Mouse (Mus musculus): Measurements from ENCODE around the gene Ascl4.
A peak's percentile ranks its signal among the peaks of the same experiment; 100 is the strongest.

The Ascl4 gene

GRCm38 (mm10) chr10:85927676-85928445 lies at the start of gene Ascl4:
Gene Ascl4, plus strand, starts transcription at chr10:85927681.
- DNase-seq (ENCODE audit: low spot score) = no peak

- DNase-seq (ENCODE audit: low spot score) = no peak
Observed at GRCm38 (mm10) chr10:85879886-85880486, 47.5 kb upstream of the Ascl4 start.

DNA sequence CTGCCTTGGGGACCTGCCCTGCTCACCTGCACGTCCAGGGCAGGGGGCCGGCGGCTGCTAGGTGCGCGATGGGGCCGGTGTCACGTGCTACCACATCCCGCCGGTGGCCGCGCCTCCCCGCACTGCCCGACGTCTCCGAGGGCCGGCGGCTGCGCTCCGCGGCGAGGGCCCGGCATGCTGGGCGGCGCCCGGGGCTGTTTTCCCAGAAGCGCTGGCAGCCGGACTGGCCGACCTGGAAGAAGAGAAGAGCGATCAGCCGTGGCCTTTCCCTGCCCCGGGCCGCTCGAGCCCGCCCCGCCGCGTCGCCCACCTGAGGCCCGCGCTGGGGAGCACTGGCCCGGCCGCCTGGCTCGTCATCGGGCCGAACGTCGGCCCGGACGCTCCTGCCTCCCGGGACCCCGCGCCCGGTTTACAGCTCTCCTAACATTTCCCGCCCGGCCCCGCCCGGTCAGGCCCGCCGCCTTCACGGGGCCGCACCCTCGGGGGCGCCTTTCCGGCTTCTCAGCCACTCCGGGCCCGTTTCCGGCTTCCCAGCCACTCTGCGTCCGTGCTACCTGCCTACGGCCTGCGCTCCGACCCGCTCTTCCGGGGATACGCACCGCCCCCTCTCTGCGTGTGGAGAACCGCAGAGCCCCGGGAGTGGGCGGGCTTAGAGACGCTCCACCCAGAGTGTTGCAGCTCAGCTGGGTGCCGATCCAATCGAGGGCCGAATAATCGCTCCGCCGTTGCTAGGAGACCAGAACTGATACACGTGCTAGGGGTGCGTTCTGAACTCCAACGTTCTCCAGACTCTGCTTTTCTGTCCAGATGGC lies 10.8 kb upstream of the Ascl4 start, which contains the start of gene Prdm4:
Gene Prdm4 (minus strand): TSS at position 645 of the 812 bp plus-strand sequence.
- DNase-seq (ENCODE audit: low spot score) = peak; percentile 84

DNA sequence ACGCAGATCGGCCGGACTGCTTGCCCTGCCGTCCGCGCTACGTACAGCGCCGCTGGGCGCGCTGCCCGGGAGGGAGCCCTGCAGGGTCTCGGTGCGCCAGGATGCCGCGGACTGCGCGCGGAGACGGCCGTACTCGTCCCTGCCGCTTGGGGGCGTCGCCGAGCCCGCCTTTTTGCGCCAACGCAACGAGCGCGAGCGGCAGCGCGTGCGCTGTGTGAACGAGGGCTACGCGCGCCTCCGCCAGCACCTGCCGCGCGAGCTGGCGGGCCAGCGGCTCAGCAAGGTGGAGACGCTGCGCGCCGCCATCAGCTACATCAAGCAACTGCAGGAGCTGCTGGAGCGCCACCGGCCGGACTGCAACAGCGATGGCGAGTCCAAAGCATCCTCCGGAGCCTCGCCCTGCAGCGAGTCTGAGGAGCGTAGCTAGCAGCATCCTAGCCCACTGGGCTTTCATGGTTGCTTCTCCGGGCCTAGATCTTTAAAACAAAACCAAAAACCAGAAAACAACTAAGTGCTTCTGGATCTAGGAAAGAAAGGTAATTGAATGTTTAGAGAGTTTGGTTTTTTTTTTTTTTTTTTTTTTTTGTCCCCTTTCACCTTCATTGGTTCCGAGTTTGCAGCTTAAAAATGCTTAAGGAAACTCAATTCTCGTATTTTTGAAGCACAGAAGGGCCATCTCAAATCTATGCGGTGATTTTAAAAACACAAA lies 1.2 kb downstream of the Ascl4 start:
- no peak for DNase-seq (ENCODE audit: low spot score)

DNA sequence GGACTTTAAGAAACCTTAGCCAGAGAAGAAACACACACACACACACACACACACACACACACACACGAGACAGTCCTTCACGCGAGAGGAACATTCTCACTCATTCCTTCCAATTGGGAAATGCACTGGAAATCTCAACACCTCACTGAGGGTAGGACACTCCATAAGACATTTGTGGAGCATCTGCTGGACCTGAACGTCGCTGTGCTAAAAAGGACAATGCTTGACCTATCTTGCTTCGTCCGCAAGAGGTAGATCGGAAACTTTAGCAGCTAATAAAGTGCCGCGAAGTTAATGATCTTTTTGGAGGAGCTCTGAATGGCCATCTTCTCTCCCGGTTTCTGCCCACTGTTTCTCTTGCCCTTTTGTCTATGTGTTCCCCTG lies 1.7 kb downstream of the Ascl4 start:
- no peak for DNase-seq (ENCODE audit: low spot score)

GRCm38 (mm10) chr10:85929962-85930361 lies 2.5 kb downstream of the Ascl4 start:
- no peak for DNase-seq (ENCODE audit: low spot score)

DNA sequence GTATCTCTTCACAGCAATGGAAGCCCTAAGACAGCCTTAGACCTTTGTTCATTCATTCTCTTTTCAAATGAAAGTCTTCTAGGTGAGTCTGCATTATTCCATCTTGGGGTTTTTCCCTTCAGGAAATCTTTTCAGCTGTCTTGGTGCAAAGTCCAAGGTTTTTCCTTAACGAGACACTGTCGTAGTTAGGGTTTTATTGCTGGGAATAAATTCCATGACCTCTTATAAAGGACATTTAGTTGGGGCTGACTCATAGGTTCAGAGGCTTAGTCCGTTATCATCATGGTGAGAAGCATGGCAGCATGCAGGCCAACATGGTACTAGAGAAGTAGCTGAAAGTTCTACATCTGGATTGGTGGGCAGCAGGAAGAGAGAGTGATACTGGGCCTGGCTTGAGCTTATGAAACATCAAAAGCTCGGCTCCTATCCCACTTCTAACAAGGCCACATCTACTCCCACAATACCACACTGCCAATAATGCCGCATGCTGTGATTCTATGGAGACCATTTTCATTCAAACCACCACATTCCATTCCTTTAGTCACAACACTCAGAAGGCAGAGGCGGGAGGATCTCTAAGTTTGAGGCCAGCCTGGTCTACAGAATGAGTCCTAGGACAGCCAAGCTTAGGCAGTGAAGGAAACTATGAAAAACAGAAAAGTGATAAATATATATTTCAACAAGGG lies 8.9 kb downstream of the Ascl4 start:
- DNase-seq (ENCODE audit: low spot score) = no peak

- DNase-seq (ENCODE audit: low spot score) = no peak
Observed at GRCm38 (mm10) chr10:85948483-85949196, 21.2 kb downstream of the Ascl4 start.

DNA sequence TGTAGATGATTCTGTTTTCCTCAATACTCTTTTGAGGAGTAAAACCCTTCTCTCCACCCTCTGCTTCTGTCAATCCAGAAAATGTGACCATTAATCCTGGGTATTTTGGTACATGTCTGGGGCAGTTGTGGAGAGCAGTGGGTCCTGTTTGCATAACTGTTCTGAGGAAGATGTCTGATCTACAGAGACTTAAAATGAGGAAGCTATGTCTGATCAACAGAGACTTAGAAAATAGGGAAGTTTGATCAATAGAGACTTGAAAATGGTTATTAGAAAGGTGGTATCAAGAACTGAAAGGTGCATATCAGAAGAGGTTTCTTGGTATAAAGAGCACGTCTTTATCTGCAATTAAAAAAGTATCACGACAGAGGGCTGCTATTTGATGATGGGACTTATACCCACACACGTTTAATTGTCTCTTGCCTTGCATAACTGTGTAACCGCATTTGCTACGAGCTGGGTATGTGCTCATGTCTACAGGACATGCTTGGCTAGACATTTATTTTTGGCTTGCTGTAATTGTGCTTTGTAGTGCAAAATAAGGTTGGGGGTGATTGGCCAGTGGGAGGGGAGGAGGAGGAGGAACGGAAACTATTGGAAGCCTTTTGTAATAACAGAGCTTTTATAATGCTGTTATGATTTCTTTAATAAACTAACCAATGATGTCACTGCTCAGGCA lies 24.4 kb downstream of the Ascl4 start:
- no peak for DNase-seq (ENCODE audit: low spot score)

DNA sequence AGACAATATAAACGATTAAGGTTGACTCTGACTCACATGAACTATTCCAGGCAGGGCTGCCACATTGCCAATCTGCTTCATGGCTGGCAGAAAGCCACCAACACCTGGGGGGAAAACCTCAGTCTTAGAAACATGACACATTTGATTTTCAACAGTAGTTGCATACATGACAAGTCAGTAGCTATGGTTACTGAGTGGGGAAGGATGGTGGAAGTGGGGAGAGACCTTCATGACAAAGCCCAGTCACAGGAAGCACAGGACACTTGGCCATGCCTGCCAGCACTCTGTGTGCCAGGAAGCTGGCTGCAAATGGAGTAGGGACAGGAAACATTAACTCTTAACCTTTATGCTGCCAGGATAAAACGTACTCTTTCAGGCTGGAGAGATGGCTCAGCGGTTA lies 25.9 kb downstream of the Ascl4 start:
- no peak for DNase-seq (ENCODE audit: low spot score)

GRCm38 (mm10) chr10:85954429-85954828 lies 26.9 kb downstream of the Ascl4 start:
- no peak for DNase-seq (ENCODE audit: low spot score)

DNA sequence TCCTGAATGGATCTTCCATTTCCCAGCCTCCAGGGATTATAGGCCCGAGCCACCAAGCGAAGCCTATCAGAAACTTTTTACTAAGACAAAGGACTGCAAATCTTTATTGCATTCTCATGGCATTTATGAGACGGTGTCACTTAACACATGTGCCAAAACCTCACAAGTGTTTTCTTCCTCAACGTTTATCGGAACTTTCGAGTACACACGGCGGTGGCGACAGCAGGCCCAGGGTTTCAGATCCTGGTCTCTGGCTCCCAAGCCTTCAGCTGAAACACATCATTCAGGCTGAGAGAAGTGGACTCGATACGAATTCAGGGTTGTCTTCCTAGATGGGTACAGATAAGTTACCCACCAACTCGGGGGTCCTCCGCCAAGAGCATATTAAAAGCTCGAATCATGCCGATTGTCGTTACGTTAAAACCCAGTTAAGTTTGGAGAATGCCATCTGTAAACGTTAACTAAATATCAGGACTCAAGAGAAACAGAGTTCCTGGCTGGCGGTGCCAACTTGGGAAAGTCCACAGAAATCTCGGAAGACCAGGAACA lies 29.5 kb downstream of the Ascl4 start:
- no peak for DNase-seq (ENCODE audit: low spot score)

DNA sequence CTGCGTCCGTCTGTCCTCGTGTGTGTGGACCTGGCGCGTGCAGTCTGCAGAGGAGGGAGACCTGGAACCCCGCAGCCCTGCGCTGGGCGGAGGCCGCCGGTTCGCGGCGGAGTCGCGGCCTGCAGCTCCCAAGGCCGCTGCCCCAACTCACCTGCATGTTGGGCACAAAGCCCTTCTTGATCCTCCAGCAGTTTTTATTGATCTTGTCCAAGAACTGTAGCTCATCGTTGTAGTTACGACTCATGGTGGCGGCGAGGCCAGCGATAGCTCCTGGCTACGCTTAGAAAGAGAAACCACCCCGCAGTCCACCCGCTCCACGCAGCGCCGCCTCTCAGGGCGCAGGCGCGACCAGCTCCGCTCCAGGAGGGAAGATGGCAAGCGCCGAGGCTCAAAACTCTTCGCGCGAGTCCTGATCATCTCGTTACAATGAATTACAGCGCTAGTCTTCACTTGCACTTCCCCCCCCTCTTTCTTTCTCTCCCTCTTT lies 30.0 kb downstream of the Ascl4 start, which contains the start of gene Rtcb:
Gene Rtcb (minus strand): TSS at position 360 of the 487 bp plus-strand sequence.
- peak; percentile 95 for DNase-seq (ENCODE audit: low spot score)

DNA sequence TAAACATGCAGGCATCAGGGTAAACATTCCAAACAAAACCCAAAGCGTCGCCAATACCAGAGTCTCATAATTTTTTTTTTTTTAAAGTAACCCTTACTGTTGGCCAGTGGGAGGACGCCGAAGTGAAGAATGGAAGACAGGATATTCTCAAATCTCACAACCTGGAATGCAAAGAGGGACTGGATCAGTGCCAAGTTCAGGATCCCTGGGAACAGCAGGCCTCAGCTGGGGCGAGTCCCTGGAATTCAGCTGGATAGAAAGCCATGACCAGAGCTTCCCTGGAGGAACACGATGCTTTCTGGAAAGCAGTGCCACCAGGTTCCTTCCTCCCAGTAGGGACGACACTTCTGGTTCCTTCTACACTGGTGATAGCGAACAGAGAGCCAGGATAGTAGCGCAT lies 35.4 kb downstream of the Ascl4 start:
- no peak for DNase-seq (ENCODE audit: low spot score)

- DNase-seq (ENCODE audit: low spot score) = no peak
Observed at GRCm38 (mm10) chr10:85964316-85964715, 36.8 kb downstream of the Ascl4 start.

GRCm38 (mm10) chr10:85966476-85966875 lies 39.0 kb downstream of the Ascl4 start:
- DNase-seq (ENCODE audit: low spot score) = no peak

DNA sequence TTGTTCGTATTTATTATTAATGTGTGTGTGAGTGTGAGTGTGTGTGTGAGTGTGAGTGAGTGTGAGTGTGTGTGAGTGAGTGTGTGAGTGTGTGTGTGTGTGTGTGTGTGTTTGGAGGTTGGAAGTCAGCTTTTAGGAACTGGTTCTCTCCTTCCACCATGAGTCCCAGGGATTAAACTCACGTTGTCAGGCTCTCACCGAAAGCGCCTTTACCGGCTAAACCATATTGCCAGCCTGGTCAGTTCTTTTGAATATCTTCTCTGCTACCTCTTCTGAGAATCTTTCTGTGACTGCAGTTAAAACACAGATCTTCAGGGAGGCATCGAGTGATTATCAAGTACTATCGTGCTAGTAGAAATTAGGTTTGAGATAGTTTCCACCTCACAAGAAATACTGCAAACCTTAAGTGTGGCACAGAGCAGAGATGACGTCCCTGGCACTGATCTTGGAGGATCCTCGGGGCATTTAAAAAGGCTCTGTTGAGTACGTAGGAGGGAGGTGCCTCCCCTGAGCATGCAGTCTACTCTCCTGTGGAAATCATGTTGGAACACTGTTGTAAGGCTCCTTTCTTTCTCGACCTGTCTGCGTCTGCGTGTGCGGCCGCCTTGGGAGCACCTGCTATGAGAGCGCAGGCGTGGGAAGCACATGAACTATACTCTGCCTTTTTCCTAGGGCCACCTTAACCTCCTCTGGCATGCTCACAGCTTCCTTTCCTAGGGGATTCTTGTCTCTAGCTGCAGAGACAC lies 40.1 kb downstream of the Ascl4 start:
- no peak for DNase-seq (ENCODE audit: low spot score)

DNA sequence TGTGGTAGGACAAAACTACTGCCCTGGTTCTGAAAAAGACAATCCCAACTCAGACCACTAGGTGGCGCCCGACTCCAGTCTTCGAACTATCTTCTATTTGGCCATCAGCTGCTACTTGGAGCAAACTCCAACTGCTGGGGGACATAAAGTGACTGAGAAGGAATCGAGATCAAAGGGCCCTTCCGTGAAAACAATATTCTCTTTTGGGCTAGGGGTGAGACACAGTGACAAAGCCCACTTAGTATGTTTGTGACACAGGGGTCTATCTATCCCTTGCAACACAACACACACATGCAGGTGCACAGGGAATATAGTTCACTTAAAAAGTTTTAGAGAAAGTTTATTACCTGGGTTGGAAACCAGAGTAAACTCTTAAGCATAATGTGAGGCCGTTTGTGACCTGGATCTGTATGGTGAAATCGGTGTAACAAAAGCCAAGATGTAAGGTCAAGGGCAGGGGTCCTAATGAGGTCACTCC lies 40.7 kb downstream of the Ascl4 start:
- DNase-seq (ENCODE audit: low spot score) = peak; percentile 40

DNA sequence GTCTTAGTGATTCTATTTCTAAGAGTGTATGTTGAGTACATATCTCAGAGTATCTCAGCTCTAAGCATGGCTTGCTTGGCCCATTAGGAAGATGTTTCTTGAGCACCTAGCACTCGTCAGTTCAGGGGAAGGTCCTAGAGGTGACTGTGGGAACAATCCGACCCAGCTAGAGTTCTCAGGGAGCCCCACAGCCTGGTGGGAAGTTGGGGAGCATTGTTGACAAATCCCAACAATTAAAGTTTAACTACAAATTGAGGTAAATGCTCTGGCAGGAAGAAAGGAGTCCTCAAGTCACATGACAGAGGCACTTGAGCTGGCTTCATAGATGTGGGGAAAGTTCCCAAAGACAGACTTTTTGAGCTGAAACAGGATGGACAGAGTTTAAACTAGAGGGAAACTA lies 41.2 kb downstream of the Ascl4 start:
- DNase-seq (ENCODE audit: low spot score) = no peak
